Mouse (Mus musculus): ENCODE results near the gene Maml2. TPM values are rescaled to one million over a fixed set of nuclear protein-coding genes. Genes with fewer than 3 reads are reported as not detected.

Gene Maml2
- total RNA-seq, 1 experiment from 2014 or later: 4.8 TPM

DNA sequence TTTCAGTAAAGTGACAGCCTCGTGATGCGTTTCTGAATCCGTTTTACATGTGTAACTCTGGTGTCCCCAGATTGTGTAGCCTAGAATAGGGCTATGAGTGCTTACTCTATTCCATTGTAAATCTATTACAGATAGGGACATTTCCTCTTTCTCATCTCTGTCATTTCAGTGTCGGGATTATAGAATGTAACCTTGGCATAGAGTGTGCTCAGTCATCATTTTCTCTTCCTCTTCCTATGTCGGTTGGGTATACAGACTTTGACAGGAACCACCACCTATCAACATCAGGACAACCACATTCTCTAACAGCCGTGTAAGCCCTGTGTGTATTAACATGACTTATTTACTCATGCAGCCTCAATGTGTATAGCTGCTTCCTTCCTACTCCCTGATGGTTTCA, 248.0 kb downstream of the Maml2 start:
- ATAC-seq (replicated peaks; ENCODE audit: insufficient number of reproducible peaks, low FRiP score, low TSS enrichment, poor library complexity, severe bottlenecking): 0 out of 2 replicates have a peak, but pooled peaks have one; percentile 32

DNA sequence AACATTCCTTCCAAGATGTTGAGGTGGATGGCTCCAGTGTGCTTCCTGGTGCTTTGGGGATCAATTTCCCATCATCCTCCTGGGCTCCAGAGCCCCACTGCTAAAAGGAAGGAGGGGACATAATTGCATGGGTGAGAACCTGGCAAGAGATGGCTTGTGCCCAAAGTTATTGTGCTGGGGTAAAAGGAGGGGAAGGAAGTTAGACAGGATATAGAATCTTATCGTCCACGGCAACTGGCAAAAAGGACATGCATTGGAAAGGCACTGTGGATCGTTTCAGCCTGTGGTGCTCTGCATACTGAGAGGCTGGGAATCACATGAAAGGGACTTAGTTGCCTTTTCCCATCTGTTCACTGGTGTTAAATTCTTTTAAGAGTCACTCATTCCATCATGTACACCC, 252.2 kb downstream of the Maml2 start:
- no peak for ATAC-seq (replicated peaks; ENCODE audit: insufficient number of reproducible peaks, low FRiP score, low TSS enrichment, poor library complexity, severe bottlenecking)

GRCm38 (mm10) chr9:13552380-13553052, 254.8 kb downstream of the Maml2 start:
- no peak for ATAC-seq (replicated peaks; ENCODE audit: insufficient number of reproducible peaks, low FRiP score, low TSS enrichment, poor library complexity, severe bottlenecking)

DNA sequence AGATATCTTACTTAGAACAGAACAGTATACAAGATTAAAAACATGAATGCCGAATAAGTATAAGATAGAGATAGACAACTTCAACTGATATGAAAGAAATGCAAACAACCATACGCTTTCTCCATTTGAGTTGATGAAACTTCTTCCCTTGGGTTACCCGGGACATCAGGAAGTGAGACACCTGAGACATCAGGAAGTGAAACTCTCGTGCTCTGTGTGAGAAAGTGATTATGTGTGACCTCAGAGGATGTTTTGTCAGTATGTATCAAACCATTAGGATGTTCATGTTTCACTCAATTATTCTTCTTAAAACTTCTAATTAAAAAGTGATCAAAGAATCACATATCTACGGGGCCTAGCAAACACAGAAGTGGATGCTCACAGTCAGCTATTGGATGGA, 257.0 kb downstream of the Maml2 start:
- peak; percentile 63; the same call in 1 of the 2 replicates for ATAC-seq (replicated peaks; ENCODE audit: insufficient number of reproducible peaks, low FRiP score, low TSS enrichment, poor library complexity, severe bottlenecking)

GRCm38 (mm10) chr9:13555973-13556481, 258.3 kb downstream of the Maml2 start:
- no peak for ATAC-seq (replicated peaks; ENCODE audit: insufficient number of reproducible peaks, low FRiP score, low TSS enrichment, poor library complexity, severe bottlenecking)

GRCm38 (mm10) chr9:13556696-13557095, 258.9 kb downstream of the Maml2 start:
- ATAC-seq (replicated peaks; ENCODE audit: insufficient number of reproducible peaks, low FRiP score, low TSS enrichment, poor library complexity, severe bottlenecking): peak; percentile 34; the same call in 1 of the 2 replicates

DNA sequence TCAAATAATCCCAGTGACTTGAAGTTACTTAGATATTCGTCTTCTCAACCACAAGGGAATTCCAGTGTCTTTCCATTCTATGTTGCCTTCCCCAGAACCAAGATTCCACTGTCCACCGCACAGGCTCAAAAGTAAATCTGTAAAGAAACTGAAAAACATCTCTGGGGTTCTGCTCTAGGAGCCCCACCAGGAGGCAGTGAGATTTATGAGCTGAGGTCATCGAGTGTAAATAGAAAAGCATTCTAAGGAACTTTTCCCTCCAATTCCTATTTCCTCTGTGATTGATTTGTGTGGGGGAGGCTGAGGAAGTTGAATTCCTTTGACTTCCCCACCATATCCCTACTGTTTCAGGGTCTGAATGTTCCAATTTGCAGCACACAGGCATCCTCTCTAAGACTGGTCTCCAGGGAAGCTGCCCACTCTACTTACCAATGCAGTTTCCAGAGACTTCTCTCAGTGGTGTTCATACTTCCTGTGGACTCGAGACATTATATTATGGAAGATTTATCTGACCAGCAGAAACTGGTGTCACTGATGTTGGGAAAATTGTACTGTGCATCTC, 261.1 kb downstream of the Maml2 start:
- ATAC-seq (replicated peaks; ENCODE audit: insufficient number of reproducible peaks, low FRiP score, low TSS enrichment, poor library complexity, severe bottlenecking): no peak

- no peak for ATAC-seq (replicated peaks; ENCODE audit: insufficient number of reproducible peaks, low FRiP score, low TSS enrichment, poor library complexity, severe bottlenecking)
These were observed 262.9 kb downstream of the Maml2 start for GRCm38 (mm10) chr9:13560651-13561050.

DNA sequence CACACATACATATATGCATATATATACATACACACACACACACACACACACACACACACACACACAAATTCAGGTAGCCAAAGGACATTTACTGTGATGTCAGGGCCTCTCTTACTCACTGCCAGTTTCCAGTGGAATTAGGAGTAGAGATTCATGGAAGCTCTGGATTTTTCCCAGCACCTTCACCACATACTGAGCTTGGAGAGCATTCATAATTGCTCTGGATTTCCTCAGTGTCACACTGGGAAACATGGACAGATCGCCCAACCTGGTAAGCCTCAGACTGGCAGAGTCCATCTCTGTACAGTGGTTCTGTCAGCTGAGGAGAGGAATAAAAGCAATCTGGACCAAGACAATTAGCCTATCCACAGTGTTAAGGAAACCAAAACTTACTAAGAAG, 263.6 kb downstream of the Maml2 start:
- no peak for ATAC-seq (replicated peaks; ENCODE audit: insufficient number of reproducible peaks, low FRiP score, low TSS enrichment, poor library complexity, severe bottlenecking)

DNA sequence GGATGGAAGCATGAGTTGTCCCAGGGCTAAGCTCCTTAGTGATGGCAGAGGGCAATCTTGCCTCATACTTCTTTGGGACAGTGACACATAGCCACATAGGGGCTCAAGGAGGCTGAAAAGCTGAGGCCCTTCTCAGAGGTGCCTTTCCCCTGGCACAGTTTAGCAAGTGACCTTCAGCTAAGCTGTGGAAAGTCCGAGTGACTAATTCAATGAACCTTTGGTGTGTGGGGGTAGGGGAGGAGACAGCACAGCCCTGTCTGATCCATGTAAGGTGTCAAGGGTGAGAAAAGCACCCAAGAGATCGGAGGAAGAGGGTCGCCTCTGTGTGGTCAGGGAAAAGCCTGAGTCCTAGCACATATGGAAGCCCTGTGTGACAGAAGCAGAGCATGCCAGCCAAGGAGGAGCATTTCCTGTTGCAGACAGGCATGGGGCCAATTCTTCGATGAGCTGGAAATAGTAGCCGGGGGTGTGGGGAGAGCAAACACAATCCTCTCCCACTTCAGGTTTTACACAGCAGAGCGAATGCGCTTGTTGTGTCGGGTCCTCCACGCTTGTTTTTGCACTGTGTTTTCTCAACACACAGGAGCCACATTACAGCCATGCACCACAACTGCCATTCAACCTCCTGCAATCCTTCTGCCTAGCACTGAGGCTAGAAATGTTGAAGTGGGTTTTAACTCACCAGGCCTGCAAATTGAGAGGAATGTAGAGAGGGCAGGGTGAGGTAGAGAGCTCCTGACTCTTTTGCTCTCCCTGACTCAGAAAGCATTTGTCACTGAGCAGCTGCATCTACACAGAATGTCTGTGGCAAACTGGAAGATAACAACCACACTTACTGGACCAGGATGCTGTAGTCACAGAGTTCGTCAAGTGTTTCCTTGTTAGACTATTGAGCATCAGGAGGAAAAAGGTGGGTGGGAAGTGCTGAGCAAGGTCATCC, 266.0 kb downstream of the Maml2 start:
- ATAC-seq (replicated peaks; ENCODE audit: insufficient number of reproducible peaks, low FRiP score, low TSS enrichment, poor library complexity, severe bottlenecking): no peak

DNA sequence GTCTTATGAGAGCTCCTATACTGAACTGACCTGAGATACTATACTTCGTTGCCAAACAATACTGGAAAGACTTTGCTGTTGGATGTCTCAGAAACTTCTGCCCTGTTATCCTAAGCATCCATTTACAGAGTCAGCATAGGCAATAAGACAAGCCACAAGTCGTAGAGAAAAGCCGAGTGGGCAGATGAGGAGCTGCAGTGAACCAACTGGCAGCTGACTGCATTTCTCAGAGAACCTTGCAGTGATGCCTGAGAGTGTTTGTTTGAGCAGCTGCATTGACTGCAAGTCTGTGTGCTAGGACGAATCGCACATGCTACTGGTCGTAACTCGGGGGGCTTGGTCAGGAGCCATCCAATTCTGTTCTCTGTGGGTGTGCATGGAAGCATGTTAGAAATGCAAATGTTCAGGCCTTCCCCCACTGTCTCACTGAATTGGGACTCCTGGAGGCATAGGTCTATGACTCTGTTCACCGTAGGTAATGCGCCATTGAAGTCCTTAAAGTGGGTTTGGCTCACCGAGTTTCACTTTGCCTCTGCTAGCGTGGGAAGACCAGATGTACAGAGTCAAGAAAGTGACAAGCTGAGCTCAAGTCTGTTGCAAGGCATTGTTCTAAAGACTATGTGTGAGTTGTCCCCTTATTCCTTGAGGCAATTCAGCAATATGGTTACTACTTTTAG, 267.7 kb downstream of the Maml2 start:
- ATAC-seq (replicated peaks; ENCODE audit: insufficient number of reproducible peaks, low FRiP score, low TSS enrichment, poor library complexity, severe bottlenecking): no peak

DNA sequence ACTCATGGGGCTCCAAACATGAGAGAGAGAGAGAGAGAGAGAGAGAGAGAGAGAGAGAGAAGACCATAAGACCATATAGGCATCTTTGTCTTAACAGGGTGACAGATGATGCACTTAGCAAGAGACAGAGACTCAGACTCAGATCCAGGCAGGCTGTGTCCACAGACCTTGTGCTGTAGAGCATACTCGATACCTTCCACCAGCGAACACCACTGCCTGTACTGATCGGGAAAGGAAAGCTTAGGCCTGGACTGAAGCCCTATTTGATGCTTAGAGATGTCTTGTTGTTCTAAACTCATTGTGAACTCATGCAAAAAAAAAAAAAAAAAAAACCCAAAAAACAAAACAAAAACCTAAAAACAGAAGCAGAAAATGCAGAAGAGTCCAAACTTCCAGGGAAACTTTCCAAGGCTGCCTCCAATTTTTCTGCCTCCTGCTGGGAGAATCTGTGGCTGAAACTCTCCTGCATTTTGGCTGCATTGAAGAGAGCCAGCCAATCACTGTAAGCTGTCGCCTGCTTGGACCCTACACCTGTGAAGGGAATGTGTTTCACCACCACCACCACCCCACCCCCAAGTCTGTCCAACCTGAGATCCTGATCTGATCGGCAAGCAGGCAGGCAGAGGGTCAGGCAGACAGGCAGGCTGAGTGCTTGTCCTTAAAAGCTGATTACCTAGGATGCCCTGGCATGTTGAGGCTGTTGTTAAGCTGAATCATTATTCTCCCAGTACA, 268.6 kb downstream of the Maml2 start:
- no peak for ATAC-seq (replicated peaks; ENCODE audit: insufficient number of reproducible peaks, low FRiP score, low TSS enrichment, poor library complexity, severe bottlenecking)

- no peak for ATAC-seq (replicated peaks; ENCODE audit: insufficient number of reproducible peaks, low FRiP score, low TSS enrichment, poor library complexity, severe bottlenecking)
These were observed 271.3 kb downstream of the Maml2 start for GRCm38 (mm10) chr9:13569023-13569422.

GRCm38 (mm10) chr9:13572847-13573246, 275.1 kb downstream of the Maml2 start:
- ATAC-seq (replicated peaks; ENCODE audit: insufficient number of reproducible peaks, low FRiP score, low TSS enrichment, poor library complexity, severe bottlenecking): no peak

- no peak for ATAC-seq (replicated peaks; ENCODE audit: insufficient number of reproducible peaks, low FRiP score, low TSS enrichment, poor library complexity, severe bottlenecking)
These were observed 276.3 kb downstream of the Maml2 start for GRCm38 (mm10) chr9:13574059-13574458.

DNA sequence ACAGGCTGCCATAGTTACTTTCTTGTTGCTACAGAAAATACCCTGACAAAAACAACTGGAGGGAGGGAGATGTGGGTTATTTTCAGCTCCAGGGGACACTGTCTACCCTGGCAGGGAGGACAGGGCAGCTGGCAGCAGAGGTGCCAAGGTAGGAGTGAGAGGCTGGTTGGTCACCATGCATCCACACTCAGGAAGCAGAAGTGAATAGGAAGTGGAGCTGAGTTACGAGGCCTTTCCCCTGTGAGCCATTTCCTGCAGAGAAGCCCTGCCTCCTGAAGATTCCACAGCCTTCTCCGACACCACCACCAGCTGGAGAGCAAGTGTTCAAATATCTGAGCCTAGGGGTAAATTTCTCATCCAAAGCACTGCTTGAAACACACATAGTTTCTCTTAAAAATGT, 277.2 kb downstream of the Maml2 start:
- no peak for ATAC-seq (replicated peaks; ENCODE audit: insufficient number of reproducible peaks, low FRiP score, low TSS enrichment, poor library complexity, severe bottlenecking)

DNA sequence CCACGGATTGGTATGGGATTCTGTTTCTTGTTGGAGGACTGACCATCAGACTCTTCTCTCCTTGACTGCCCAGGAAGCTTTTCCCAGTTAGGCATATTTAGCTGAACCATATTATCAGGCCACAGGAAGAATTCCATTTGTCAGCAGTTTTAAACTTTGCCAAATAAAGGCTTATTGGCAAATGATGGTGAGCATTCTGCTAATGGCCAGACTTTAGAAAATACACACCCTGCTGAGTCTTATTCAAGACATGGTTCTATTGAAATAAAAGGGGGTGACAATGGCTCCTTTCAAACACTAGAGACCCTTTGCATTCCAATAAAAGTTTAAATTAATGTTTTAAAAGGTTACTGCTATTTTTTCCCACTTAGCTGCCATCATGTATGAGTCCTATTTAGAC, 279.4 kb downstream of the Maml2 start:
- no peak for ATAC-seq (replicated peaks; ENCODE audit: insufficient number of reproducible peaks, low FRiP score, low TSS enrichment, poor library complexity, severe bottlenecking)

- ATAC-seq (replicated peaks; ENCODE audit: insufficient number of reproducible peaks, low FRiP score, low TSS enrichment, poor library complexity, severe bottlenecking): no peak
These were observed 283.4 kb downstream of the Maml2 start for GRCm38 (mm10) chr9:13581184-13581583.
